Mouse (Mus musculus): ENCODE results near the gene Tbl1x. TPM values are rescaled to one million over a fixed set of nuclear protein-coding genes. Genes with fewer than 3 reads are reported as not detected.

The Tbl1x gene
- total RNA-seq (2023), result 10 to 100 TPM; 61.6 to 65.0 TPM

DNA sequence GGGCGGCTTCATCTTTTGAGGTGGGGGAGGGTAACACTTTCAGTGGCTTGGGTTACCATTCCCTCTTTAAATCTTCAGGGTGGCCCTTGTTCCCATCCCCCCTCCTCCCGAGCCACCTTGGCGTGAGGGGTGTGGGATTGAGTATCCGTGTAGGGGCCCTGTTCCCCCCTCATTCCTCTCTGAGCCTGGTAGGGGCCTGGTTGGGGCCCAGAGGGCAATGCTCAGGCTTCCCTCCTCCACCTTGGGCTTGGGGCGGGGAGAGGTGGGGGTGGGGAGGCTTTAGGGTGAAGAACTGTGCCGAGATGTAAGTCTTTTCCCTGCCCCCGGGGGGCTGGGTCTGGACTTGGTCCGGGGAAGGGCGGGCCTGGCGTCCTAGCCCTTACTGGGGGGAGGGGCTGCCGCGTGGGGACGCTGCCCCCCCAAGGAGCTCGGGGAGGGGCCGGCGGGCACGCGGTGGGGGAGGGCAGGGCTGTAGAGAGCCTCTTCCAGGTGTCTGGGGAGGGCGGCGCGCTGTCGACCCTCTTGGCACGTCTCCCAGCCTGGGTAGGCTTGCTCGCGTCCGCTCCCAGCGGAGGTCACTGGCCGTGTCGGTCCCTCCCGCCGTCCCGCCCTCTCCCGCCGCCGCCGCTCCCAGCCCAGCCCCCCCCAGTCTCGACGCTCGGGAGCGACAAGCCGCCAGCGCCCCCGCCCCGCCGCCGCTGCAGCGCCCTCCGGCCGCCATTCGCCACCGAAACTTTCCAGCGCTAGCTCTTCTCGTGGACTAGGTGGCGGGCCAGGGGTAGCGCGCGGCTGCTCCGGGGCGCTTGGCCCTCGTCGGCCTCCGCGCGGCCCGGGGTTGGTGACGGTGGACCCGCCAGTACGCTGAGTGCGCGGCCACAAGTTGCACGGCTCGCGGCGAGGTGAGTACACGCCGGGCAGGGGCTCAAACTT, at the start of gene Tbl1x:
Gene Tbl1x, plus strand, starts transcription at position 643 of the 930 bp plus-strand sequence.

All from T-cell, adult 66 days (primary cell).